Mouse (Mus musculus): ENCODE data around the gene Rasa4. TPM values are rescaled to one million over a fixed set of nuclear protein-coding genes. Genes with fewer than 3 reads are reported as not detected.
"Not testable (repeated sequence)": the region's sequence is repeated elsewhere in the genome, so short reads cannot be mapped to it uniquely, and the experiment has no call there.

Gene Rasa4
- polyA plus RNA-seq, 1 experiment from 2014 or later, result 18.5 TPM

DNA sequence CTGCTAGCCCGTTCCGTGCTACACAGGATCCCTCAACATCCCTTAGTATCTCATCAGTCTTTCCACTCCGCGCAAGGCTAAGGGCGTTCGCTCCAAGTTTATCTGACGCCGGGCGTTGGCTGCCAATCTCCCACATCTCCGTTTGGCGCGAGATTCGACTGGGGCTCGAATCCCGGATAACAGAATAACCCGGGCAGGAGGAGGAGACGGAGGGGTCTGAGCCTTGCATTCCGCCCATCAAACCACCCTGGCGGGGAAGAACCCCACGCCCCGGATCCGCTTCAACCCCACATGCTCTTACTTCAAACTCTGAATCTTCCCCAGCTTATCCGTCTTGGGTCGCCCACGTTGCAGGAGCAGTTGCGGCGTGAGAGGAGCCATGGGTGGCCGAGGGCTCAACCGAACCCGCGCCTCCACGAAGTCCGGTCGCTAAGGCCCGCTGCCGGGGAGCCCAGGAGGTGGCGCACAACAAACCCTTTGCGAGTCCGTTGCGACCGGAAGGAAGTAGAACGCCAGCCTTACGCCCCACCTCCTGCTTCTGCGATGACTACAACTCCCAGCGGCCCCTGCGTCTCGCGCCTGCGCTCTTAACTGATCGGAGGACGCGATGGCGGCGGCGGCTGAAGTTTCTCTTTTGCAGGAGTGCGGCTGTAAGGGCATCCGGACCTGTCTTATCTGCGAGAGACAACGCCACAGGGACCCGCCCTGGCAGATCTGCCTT is 52.0 kb downstream of the Rasa4 start, which contains the start of the genes Lrwd1 and Alkbh4:
TSS of gene Lrwd1 (minus strand) at position 504 of the 721 bp plus-strand sequence.
TSS of gene Alkbh4 (plus strand) at position 576 of the 721 bp plus-strand sequence.
- Histone ChIP-seq H3K9me3 (no peaks in the 10 kb centered on the region), H3K36me3 (peaks cover 56% of the 10 kb centered on the region), H3K27ac (peak within 1 kb of the TSS; percentile 15; the same call in 1 of the 2 replicates), H3K4me3 (peak within 1 kb of the TSS; percentile 78), H3K4me1 (peaks cover 20% of the 10 kb centered on the region), H3K27me3 (no peaks in the 10 kb centered on the region), H3K4me2 (replicated peaks) (peak within 1 kb of the TSS; percentile 86), H3K9ac (peak within 1 kb of the TSS; percentile 82)
- under 1% methylated on average over 60 of the region's 60 CpGs for WGBS
- peak; percentile 94 for ATAC-seq (ENCODE audit: low FRiP score, low read depth)

DNA sequence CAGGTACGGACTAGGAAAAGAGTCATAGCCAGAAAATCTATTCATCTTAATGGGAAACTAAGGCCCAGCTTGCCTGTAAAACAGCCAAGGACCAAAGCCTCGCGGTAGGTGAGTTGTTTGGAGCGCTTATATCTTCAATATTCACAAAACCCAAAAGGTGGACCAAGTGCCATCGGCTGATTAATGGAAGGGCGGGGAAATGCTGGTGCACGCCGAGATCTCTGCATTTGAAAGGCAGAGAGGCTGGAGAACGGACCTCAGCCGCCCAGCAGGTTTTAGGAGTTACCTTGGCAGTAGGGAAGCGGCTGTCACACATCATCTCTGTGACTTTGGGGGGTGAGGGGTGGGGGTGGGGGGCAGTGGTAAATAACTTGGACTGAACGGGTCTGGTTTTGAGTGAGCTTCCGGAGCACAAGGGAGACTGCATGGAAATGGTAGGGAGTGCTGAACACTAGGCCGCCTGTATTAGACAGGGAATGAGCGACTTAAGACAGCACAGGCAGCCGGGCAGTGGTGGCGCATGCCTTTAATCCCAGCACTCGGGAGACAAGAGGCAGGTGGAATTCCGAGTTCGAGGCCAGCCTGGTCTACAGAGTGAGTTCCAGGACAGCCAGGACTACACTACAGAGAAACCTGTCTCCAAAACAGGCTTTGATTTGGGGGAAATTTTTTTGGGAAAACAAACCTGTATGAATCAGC is 52.7 kb downstream of the Rasa4 start:
- peaks cover 56% of the 10 kb centered on the region for H3K36me3 ChIP-seq
- no peaks in the 10 kb centered on the region for H3K27me3 ChIP-seq
- peak overlapping the region; percentile 15; the same call in 1 of the 2 replicates for H3K27ac ChIP-seq
- peaks cover 20% of the 10 kb centered on the region for H3K4me1 ChIP-seq
- no peak for ATAC-seq (ENCODE audit: low FRiP score, low read depth)
- H3K4me2 ChIP-seq (replicated peaks), result peak overlapping the region; percentile 86
- no peaks in the 10 kb centered on the region for H3K9me3 ChIP-seq
- H3K9ac ChIP-seq, result peak overlapping the region; percentile 82
- H3K4me3 ChIP-seq, result peak overlapping the region; percentile 78
- 10% methylated on average over 20 of the region's 20 CpGs for WGBS

DNA sequence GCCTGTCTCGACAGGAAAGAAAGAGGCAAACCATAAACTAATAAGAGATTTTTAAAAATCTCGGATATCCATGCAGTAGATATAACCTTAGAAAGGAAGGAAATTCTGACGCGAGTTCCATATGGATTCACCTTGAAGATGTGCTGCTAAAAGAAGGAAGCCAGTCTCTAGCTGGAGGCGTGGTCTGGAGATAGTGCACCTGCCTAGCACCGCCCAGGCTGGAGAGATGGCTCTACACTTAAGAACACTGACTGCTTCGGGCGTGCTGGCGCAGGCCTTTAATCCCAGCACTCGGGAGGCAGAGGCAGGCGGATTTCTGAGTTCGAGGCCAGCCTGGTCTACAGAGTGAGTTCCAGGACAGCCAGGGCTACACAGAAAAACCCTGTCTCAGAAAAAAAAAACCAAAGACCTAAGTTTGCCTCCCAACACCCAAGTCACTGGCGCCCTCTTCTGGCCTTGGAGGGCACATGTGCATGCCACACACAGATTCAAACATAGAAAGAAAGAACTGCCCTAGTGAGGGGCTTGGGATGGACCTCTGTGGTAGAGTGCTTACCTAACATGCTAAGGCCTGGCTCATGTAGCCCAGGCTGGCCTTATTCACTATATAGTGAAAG is 54.0 kb downstream of the Rasa4 start:
- ATAC-seq (ENCODE audit: low FRiP score, low read depth), result no peak
- WGBS, result 75% methylated on average over 13 of the region's 13 CpGs
- no peak overlapping the region for H3K4me3 ChIP-seq
- H3K4me2 ChIP-seq (replicated peaks), result no peak overlapping the region
- H3K9ac ChIP-seq, result no peak overlapping the region
- H3K27ac ChIP-seq, result no peak overlapping the region
- H3K27me3 ChIP-seq, result no peaks in the 10 kb centered on the region
- H3K4me1 ChIP-seq, result peaks cover 20% of the 10 kb centered on the region
- peaks cover 4% of the 10 kb centered on the region; the same call in 1 of the 2 replicates for H3K9me3 ChIP-seq
- peaks cover 56% of the 10 kb centered on the region for H3K36me3 ChIP-seq

DNA sequence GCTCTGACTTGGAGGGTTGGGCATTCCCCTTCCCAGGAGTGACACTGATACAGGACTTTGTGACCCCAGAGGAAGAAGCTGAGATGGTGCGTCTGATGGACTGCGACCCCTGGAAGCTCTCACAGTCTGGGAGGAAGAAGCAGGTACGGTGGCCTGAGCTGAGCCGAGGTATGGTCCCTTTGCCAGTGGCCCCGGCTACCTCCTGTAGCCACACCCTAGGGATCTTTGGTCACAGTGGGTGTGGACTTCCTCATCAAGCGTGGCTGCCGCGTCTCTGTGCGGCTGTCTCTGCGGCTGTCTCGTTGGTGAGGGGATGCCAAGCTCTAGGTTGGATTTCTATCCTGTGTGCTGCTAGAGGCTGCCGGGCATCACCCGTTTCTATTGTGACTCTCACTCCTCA is 55.7 kb downstream of the Rasa4 start:
- WGBS, result 92% methylated on average over 13 of the region's 13 CpGs
- Histone ChIP-seq H3K27me3 (no peaks in the 10 kb centered on the region), H3K4me2 (replicated peaks) (no peak overlapping the region), H3K4me1 (peaks cover 20% of the 10 kb centered on the region), H3K9me3 (peaks cover 6% of the 10 kb centered on the region; the same call in 1 of the 2 replicates), H3K27ac (no peak overlapping the region), H3K36me3 (peaks cover 44% of the 10 kb centered on the region), H3K4me3 (no peak overlapping the region), H3K9ac (no peak overlapping the region)
- no peak for ATAC-seq (ENCODE audit: low FRiP score, low read depth)

DNA sequence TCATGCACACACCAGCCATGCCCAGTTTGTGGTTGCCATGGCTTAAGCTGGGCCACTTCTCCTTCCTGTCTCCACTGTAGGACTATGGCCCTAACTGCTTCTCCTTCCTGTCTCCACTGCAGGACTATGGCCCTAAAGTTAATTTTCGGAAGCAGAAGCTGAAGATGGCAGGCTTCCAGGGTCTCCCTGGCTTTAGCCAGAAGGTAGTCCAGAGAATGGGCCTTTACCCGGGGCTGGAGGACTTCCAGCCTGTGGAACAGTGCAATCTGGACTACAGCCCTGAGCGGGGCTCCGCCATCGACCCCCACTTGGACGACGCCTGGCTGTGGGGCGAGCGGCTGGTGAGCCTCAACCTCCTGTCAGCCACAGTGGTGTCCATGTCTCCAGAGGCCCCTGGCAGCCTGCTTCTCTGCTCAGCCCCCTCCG is 56.4 kb downstream of the Rasa4 start:
- H3K27me3 ChIP-seq, result no peaks in the 10 kb centered on the region
- H3K36me3 ChIP-seq, result peaks cover 44% of the 10 kb centered on the region
- no peak overlapping the region for H3K27ac ChIP-seq
- WGBS, result 93% methylated on average over 10 of the region's 10 CpGs
- H3K4me3 ChIP-seq, result no peak overlapping the region
- no peak overlapping the region for H3K9ac ChIP-seq
- no peak overlapping the region for H3K4me2 ChIP-seq (replicated peaks)
- H3K9me3 ChIP-seq, result peaks cover 6% of the 10 kb centered on the region; the same call in 1 of the 2 replicates
- no peak for ATAC-seq (ENCODE audit: low FRiP score, low read depth)
- H3K4me1 ChIP-seq, result peaks cover 13% of the 10 kb centered on the region

DNA sequence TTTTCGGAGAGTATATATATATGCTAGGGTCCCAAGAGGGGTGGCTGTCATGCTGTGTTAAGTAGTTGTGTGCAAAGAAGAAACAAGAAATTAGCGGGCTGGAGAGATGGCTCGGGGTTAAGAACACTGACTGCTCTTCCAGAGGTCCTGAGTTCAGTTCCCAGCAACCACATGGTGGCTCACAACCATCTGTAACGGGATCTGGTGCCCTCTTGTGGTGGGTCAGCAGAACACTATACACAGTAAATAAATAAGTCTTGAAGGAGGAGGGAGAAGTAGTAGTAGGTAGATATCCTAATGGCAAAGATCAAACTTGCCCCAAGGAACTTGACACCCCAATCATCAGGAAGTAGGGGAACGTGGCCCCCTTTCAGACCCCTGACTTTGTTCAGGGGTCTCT is 59.0 kb downstream of the Rasa4 start:
- no peak for ATAC-seq (ENCODE audit: low FRiP score, low read depth)
- Histone ChIP-seq H3K27ac (no peak overlapping the region), H3K27me3 (no peaks in the 10 kb centered on the region), H3K4me2 (replicated peaks) (no peak overlapping the region), H3K9me3 (peaks cover 6% of the 10 kb centered on the region; the same call in 1 of the 2 replicates), H3K4me1 (no peaks in the 10 kb centered on the region), H3K9ac (no peak overlapping the region), H3K4me3 (no peak overlapping the region), H3K36me3 (peaks cover 44% of the 10 kb centered on the region)
- 90% methylated on average over 5 of the region's 5 CpGs for WGBS

DNA sequence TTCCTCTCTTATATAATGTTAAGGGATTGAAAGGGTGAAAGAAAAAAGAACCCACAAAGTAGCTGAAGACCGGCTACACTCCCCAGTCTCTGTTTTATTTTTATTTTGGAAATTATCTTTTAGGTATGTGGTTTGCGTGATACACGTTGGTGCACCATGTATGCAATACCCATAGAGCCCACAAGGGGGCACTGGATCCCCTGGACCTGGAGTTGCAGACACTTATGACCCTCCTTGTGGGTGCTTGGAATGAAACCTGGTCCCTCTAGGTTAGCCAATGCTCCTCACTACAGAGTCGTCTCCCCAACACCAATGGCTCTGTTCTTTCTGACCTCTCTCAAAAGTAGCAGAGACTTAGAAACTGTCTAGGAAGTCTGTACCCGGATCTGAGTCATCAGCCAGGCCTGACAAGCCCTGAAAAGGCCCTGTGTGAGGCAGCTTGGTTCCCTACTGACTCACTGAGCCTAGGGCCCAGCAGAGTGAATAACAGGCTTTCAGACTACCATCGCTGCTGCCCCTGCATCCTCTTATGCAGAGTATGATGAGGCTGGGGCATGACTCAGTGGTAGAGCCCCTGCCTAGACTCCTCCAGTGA is 59.5 kb downstream of the Rasa4 start:
- H3K36me3 ChIP-seq, result peaks cover 44% of the 10 kb centered on the region
- WGBS, result 93% methylated on average over 6 of the region's 6 CpGs
- H3K4me2 ChIP-seq (replicated peaks), result no peak overlapping the region
- peaks cover 6% of the 10 kb centered on the region; the same call in 1 of the 2 replicates for H3K9me3 ChIP-seq
- no peak overlapping the region for H3K27ac ChIP-seq
- no peak overlapping the region for H3K9ac ChIP-seq
- H3K4me3 ChIP-seq, result no peak overlapping the region
- H3K4me1 ChIP-seq, result no peaks in the 10 kb centered on the region
- H3K27me3 ChIP-seq, result no peaks in the 10 kb centered on the region
- ATAC-seq (ENCODE audit: low FRiP score, low read depth), result no peak

DNA sequence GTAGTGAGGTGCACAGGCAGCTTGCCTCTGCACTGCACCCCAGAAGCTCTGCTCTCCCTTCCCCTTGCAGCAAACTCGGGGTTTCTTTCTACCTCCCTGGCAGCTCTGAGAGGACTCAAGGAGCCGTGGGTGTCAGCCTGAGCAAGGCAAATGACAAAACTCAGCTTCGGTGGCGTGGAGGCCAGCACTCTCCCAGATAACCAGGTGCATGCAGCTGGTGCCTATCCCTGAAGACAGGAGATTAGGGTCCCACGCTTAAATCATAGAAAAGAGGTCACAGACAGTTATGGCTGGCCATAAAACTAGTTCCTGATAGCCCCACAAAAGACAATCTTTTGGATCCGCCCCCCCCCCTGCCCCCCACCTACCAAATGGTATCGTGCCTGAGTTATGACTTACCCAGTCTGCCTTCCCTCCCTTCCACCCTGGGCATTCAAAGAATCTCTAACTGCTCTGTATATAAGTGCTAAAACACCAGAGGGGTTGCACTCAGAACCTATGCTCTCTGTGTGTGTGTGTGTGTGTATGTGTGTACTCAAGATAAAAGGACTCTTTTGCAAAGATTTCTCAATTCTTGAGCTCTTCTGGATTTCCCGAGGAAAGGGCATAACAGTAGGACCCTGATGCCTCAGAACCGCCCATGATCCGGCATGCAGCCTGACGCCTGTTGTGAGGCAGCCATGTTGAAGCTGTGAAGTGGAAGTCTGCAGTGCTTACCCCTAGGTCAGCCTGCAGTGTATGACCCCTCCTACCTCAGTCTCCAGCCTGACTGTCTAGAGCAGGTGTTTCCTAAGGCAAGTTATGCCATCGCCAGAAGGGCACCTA is 61.1 kb downstream of the Rasa4 start:
- Histone ChIP-seq H3K4me1 (no peaks in the 10 kb centered on the region), H3K36me3 (peaks cover 30% of the 10 kb centered on the region), H3K4me2 (replicated peaks) (no peak overlapping the region), H3K9ac (no peak overlapping the region), H3K27ac (no peak overlapping the region), H3K27me3 (no peaks in the 10 kb centered on the region), H3K9me3 (peaks cover 6% of the 10 kb centered on the region; the same call in 1 of the 2 replicates), H3K4me3 (no peak overlapping the region)
- no peak for ATAC-seq (ENCODE audit: low FRiP score, low read depth)
- 62% methylated on average over 12 of the region's 12 CpGs for WGBS

DNA sequence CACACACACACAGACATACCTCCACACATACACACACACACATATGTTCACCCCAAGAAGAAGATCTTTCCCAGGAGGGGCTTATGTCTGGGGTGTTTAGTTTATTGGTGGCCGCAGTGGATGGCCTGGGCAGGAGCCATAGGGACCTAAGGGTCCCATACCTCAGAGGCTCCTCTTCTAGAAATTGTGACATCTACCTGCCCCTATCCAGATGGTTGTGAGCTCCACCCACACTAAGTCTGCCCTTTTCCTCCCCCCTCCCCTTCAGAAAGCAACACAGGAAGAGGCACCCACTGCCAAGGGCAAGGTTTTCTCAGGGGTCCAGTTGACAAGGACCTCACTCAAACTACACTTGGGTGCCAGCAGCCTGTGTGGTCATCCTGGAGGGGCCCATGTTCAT is 63.2 kb downstream of the Rasa4 start:
- 87% methylated on average over 1 of the region's 1 CpGs for WGBS
- Histone ChIP-seq H3K4me3 (no peak overlapping the region), H3K4me1 (no peaks in the 10 kb centered on the region)

DNA sequence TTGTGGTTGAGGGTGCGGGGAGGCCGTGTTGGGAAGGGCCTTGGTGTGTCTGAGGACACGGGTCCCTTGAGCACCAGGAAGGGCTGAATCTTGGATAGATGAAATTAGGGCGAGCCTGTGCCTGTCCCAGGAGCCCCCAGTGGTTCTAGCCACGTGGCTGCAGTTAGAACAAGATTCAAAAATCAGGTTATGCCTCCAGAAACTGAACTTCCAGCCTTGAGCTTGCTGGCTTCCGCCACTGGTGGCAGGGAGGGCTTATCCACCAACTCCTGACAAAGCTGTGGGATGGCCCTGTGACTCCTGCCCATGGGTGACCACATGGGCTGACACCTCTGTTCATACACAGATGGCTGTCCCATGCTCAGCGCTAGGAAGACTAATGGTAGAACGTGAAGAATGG is 64.0 kb downstream of the Rasa4 start:
- Histone ChIP-seq H3K9ac (no peak overlapping the region), H3K36me3 (peaks cover under 1% of the 10 kb centered on the region), H3K27me3 (no peaks in the 10 kb centered on the region), H3K4me1 (no peaks in the 10 kb centered on the region), H3K27ac (no peak overlapping the region), H3K4me2 (replicated peaks) (no peak overlapping the region), H3K9me3 (peaks cover 3% of the 10 kb centered on the region; the same call in 1 of the 2 replicates), H3K4me3 (no peak overlapping the region)
- no peak for ATAC-seq (ENCODE audit: low FRiP score, low read depth)
- 74% methylated on average over 8 of the region's 8 CpGs for WGBS

More for the DNA sequence above, 63.2 kb downstream of the Rasa4 start:
- Histone ChIP-seq H3K4me2 (replicated peaks) (no peak overlapping the region), H3K27me3 (no peaks in the 10 kb centered on the region), H3K9me3 (peaks cover 6% of the 10 kb centered on the region; the same call in 1 of the 2 replicates), H3K9ac (no peak overlapping the region), H3K27ac (no peak overlapping the region), H3K36me3 (peaks cover 9% of the 10 kb centered on the region)
- ATAC-seq (ENCODE audit: low FRiP score, low read depth), result no peak

DNA sequence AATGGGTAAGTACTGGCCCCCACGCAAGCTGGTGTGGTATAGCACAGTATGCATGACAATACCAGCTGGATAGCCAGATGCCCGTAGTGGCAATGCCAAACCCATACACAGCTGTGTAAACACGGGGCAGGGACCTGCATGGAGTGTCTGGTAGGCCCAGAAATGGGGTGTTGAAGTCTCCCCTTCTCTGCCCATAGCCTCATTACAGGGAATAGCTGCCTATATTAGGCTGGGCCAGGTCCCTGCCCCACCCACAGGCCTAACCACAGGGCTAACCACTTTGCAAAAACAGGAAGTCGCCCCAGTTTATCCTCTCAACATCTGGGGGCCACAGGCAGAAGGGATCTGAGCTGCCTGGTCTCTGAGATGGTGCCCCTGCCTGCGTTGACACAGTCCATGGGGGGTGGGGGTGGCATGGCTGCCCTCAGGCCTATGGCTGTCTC is 65.4 kb downstream of the Rasa4 start:
- H3K9me3 ChIP-seq; H3K27me3 ChIP-seq; ATAC-seq (ENCODE audit: low FRiP score, low read depth); H3K4me2 ChIP-seq (replicated peaks); H3K9ac ChIP-seq; H3K27ac ChIP-seq; H3K36me3 ChIP-seq; H3K4me1 ChIP-seq; H3K4me3 ChIP-seq: not testable (repeated sequence)
- 67% methylated on average over 5 of the region's 5 CpGs for WGBS

Measured in limb, embryonic 13.5 days (tissue).